Mouse (Mus musculus): Measurements from ENCODE around the gene Fam184b. TPM values are rescaled to one million over a fixed set of nuclear protein-coding genes. Genes with fewer than 3 reads are reported as not detected.

The Fam184b gene
- polyA plus RNA-seq, 1 experiment from 2014 or later, result 14.5 TPM

DNA sequence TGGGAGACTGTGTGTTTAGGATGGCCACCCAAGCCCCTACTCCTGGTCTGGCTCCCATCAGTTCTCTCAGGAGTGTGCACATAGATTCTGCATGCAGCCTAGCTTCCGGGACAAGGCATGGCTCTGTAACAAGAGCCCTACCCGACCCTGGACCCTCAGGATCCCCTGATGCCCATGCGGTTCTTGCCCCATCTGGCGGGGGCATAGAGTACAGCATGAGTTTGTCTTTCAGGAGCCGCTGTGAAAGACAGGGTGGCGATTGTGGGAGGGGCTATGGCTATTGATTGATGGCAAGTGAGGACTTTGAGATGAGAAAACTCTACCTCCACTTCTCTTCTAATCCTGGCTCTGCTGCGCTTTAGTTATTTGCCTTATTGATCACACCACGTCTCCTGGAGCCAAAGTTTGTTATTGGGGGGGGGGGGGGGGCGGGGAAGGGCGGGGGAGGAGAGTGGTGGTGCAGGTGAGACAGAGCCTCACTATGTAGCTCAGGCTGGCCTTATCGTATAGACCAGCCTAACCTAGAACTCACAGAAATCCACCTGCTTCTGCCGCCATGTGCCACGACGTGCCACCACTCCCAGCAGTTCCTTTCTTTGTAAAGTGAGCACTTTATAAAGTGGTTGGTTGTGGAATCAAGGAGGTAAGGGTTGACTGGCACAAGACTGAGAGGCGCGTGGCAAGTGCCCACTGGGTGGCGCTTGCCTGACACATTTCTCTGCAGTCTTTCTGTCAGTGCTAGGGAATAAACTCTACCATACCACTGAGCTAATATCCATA lies 104.9 kb downstream of the Fam184b start:
- Histone ChIP-seq H3K27ac (ENCODE audit: low read depth, low read length) (no peak overlapping the region), H3K4me2 (ENCODE audit: low read length) (no peak overlapping the region), H3K4me3 (ENCODE audit: low read length) (no peak overlapping the region), H3K36me3 (ENCODE audit: control insufficient read depth, insufficient read depth, low read length) (peaks cover 15% of the 10 kb centered on the region), H3K9me3 (ENCODE audit: control insufficient read depth, low read length) (no peaks in the 10 kb centered on the region), H3K27me3 (replicated peaks; ENCODE audit: control insufficient read depth, insufficient read depth, low read length) (no peaks in the 10 kb centered on the region), H3K9ac (ENCODE audit: low read depth, low read length) (no peak overlapping the region), H3K4me1 (ENCODE audit: control insufficient read depth, insufficient read depth, low read depth, low read length) (no peaks in the 10 kb centered on the region)
- ATAC-seq, result peak; percentile 88
- WGBS, result 5% methylated on average over 16 of the region's 17 CpGs

GRCm38 (mm10) chr5:45529696-45530095 lies 109.7 kb downstream of the Fam184b start:
- Histone ChIP-seq H3K27ac (ENCODE audit: low read depth, low read length) (no peak overlapping the region), H3K4me3 (ENCODE audit: low read length) (no peak overlapping the region), H3K9ac (ENCODE audit: low read depth, low read length) (no peak overlapping the region), H3K4me1 (ENCODE audit: control insufficient read depth, insufficient read depth, low read depth, low read length) (no peaks in the 10 kb centered on the region), H3K9me3 (ENCODE audit: control insufficient read depth, low read length) (no peaks in the 10 kb centered on the region), H3K4me2 (ENCODE audit: low read length) (no peak overlapping the region), H3K27me3 (replicated peaks; ENCODE audit: control insufficient read depth, insufficient read depth, low read length) (no peaks in the 10 kb centered on the region), H3K36me3 (ENCODE audit: control insufficient read depth, insufficient read depth, low read length) (peaks cover 46% of the 10 kb centered on the region)
- ATAC-seq, result no peak
- 94% methylated on average over 3 of the region's 3 CpGs for WGBS

- Histone ChIP-seq H3K36me3 (ENCODE audit: control insufficient read depth, insufficient read depth, low read length) (peaks cover 40% of the 10 kb centered on the region), H3K27me3 (replicated peaks; ENCODE audit: control insufficient read depth, insufficient read depth, low read length) (no peaks in the 10 kb centered on the region), H3K9me3 (ENCODE audit: control insufficient read depth, low read length) (no peaks in the 10 kb centered on the region), H3K4me2 (ENCODE audit: low read length) (no peak overlapping the region), H3K27ac (ENCODE audit: low read depth, low read length) (no peak overlapping the region), H3K4me1 (ENCODE audit: control insufficient read depth, insufficient read depth, low read depth, low read length) (peaks cover 10% of the 10 kb centered on the region), H3K9ac (ENCODE audit: low read depth, low read length) (no peak overlapping the region), H3K4me3 (ENCODE audit: low read length) (no peak overlapping the region)
- 93% methylated on average over 4 of the region's 4 CpGs for WGBS
- no peak for ATAC-seq
Measured at GRCm38 (mm10) chr5:45526338-45526737, 113.1 kb downstream of the Fam184b start.

DNA sequence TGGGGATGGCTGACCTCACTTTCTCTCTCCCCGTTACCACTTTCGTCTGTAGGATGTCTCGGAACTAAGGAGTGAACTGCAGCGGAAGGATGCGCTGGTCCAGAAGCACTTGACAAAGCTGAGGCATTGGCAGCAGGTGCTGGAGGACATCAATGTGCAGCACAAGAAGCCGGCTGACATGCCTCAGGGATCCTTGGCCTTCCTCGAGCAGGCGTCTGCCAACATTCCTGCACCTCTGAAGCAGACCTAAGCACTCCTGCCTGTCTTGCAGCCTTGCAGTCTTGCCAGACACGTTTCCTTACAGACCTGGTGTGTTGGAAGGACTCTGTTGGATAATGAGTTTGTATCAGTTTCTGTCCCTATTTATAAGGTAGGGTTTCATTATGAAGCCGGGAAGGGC lies 114.3 kb downstream of the Fam184b start:
- H3K4me3 ChIP-seq (ENCODE audit: low read length), result no peak overlapping the region
- no peak for ATAC-seq
- no peaks in the 10 kb centered on the region for H3K27me3 ChIP-seq (replicated peaks; ENCODE audit: control insufficient read depth, insufficient read depth, low read length)
- no peak overlapping the region for H3K4me2 ChIP-seq (ENCODE audit: low read length)
- 89% methylated on average over 10 of the region's 10 CpGs for WGBS
- no peaks in the 10 kb centered on the region for H3K9me3 ChIP-seq (ENCODE audit: control insufficient read depth, low read length)
- no peak overlapping the region for H3K27ac ChIP-seq (ENCODE audit: low read depth, low read length)
- peaks cover 35% of the 10 kb centered on the region for H3K36me3 ChIP-seq (ENCODE audit: control insufficient read depth, insufficient read depth, low read length)
- H3K4me1 ChIP-seq (ENCODE audit: control insufficient read depth, insufficient read depth, low read depth, low read length), result peaks cover 16% of the 10 kb centered on the region
- H3K9ac ChIP-seq (ENCODE audit: low read depth, low read length), result no peak overlapping the region

DNA sequence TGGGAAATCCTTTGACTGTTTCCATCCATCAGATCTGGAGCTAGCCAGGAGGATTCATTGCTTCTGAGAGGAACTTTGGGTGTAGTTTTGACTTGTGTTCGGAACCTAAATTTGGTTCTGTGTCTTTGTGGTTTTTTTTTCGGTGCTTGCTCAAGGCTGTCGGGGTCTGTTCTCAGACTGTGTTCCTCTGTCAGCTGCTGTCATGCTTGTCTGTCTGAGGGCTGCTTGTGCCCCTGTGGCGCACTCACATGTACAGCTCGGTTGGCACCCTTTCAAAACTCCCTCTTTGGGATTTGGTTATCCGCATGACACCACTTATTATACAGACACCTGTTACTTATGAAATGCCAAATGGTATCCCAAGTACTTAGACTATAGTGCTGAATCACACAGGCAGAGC lies 117.8 kb downstream of the Fam184b start:
- H3K9me3 ChIP-seq (ENCODE audit: control insufficient read depth, low read length), result no peaks in the 10 kb centered on the region
- WGBS, result 88% methylated on average over 6 of the region's 6 CpGs
- ATAC-seq, result no peak
- H3K4me3 ChIP-seq (ENCODE audit: low read length), result peak overlapping the region; percentile 86
- H3K4me2 ChIP-seq (ENCODE audit: low read length), result peak overlapping the region; percentile 98
- H3K27ac ChIP-seq (ENCODE audit: low read depth, low read length), result no peak overlapping the region
- no peaks in the 10 kb centered on the region for H3K27me3 ChIP-seq (replicated peaks; ENCODE audit: control insufficient read depth, insufficient read depth, low read length)
- H3K9ac ChIP-seq (ENCODE audit: low read depth, low read length), result no peak overlapping the region
- H3K36me3 ChIP-seq (ENCODE audit: control insufficient read depth, insufficient read depth, low read length), result peaks cover 11% of the 10 kb centered on the region
- peaks cover 18% of the 10 kb centered on the region for H3K4me1 ChIP-seq (ENCODE audit: control insufficient read depth, insufficient read depth, low read depth, low read length)

GRCm38 (mm10) chr5:45520809-45521110 lies 118.7 kb downstream of the Fam184b start:
- Histone ChIP-seq H3K27me3 (replicated peaks; ENCODE audit: control insufficient read depth, insufficient read depth, low read length) (no peaks in the 10 kb centered on the region), H3K9me3 (ENCODE audit: control insufficient read depth, low read length) (no peaks in the 10 kb centered on the region), H3K27ac (ENCODE audit: low read depth, low read length) (no peak overlapping the region), H3K9ac (ENCODE audit: low read depth, low read length) (peak overlapping the region; percentile 93), H3K4me2 (ENCODE audit: low read length) (peak overlapping the region; percentile 98), H3K4me1 (ENCODE audit: control insufficient read depth, insufficient read depth, low read depth, low read length) (peaks cover 18% of the 10 kb centered on the region), H3K4me3 (ENCODE audit: low read length) (peak overlapping the region; percentile 86), H3K36me3 (ENCODE audit: control insufficient read depth, insufficient read depth, low read length) (peaks cover 5% of the 10 kb centered on the region)
- WGBS, result 3% methylated on average over 5 of the region's 5 CpGs
- ATAC-seq, result no peak

GRCm38 (mm10) chr5:45519960-45520808 lies 119.2 kb downstream of the Fam184b start, which contains the start of gene Med28:
Gene Med28, plus strand, starts transcription at chr5:45520229.
- ATAC-seq, result peak; percentile 98
- H3K9me3 ChIP-seq (ENCODE audit: control insufficient read depth, low read length), result no peaks in the 10 kb centered on the region
- H3K27ac ChIP-seq (ENCODE audit: low read depth, low read length), result peak within 1 kb of the TSS; percentile 89
- H3K4me3 ChIP-seq (ENCODE audit: low read length), result peak within 1 kb of the TSS; percentile 86
- no peaks in the 10 kb centered on the region for H3K27me3 ChIP-seq (replicated peaks; ENCODE audit: control insufficient read depth, insufficient read depth, low read length)
- H3K4me2 ChIP-seq (ENCODE audit: low read length), result peak within 1 kb of the TSS; percentile 98
- peaks cover 18% of the 10 kb centered on the region for H3K4me1 ChIP-seq (ENCODE audit: control insufficient read depth, insufficient read depth, low read depth, low read length)
- 1% methylated on average over 56 of the region's 56 CpGs for WGBS
- H3K36me3 ChIP-seq (ENCODE audit: control insufficient read depth, insufficient read depth, low read length), result peaks cover 1% of the 10 kb centered on the region; the same call in 1 of the 2 replicates
- peak within 1 kb of the TSS; percentile 93 for H3K9ac ChIP-seq (ENCODE audit: low read depth, low read length)

- no peak overlapping the region for H3K4me3 ChIP-seq (ENCODE audit: low read length)
- H3K27me3 ChIP-seq (replicated peaks; ENCODE audit: control insufficient read depth, insufficient read depth, low read length), result no peaks in the 10 kb centered on the region
- ATAC-seq, result no peak
- H3K27ac ChIP-seq (ENCODE audit: low read depth, low read length), result no peak overlapping the region
- H3K9me3 ChIP-seq (ENCODE audit: control insufficient read depth, low read length), result no peaks in the 10 kb centered on the region
- H3K4me1 ChIP-seq (ENCODE audit: control insufficient read depth, insufficient read depth, low read depth, low read length), result peaks cover 2% of the 10 kb centered on the region; the same call in 1 of the 2 replicates
- H3K36me3 ChIP-seq (ENCODE audit: control insufficient read depth, insufficient read depth, low read length), result peaks cover 4% of the 10 kb centered on the region
- H3K9ac ChIP-seq (ENCODE audit: low read depth, low read length), result no peak overlapping the region
- 88% methylated on average over 10 of the region's 10 CpGs for WGBS
- no peak overlapping the region for H3K4me2 ChIP-seq (ENCODE audit: low read length)
Measured at GRCm38 (mm10) chr5:45515151-45515743, 124.2 kb downstream of the Fam184b start.

- Histone ChIP-seq H3K4me3 (ENCODE audit: low read length) (no peak overlapping the region), H3K4me1 (ENCODE audit: control insufficient read depth, insufficient read depth, low read depth, low read length) (peaks cover under 1% of the 10 kb centered on the region; the same call in 1 of the 2 replicates), H3K4me2 (ENCODE audit: low read length) (no peak overlapping the region), H3K9me3 (ENCODE audit: control insufficient read depth, low read length) (no peaks in the 10 kb centered on the region), H3K36me3 (ENCODE audit: control insufficient read depth, insufficient read depth, low read length) (peaks cover 8% of the 10 kb centered on the region), H3K27me3 (replicated peaks; ENCODE audit: control insufficient read depth, insufficient read depth, low read length) (no peaks in the 10 kb centered on the region), H3K9ac (ENCODE audit: low read depth, low read length) (no peak overlapping the region), H3K27ac (ENCODE audit: low read depth, low read length) (no peak overlapping the region)
- ATAC-seq, result no peak
- 82% methylated on average over 1 of the region's 1 CpGs for WGBS
Measured at GRCm38 (mm10) chr5:45514599-45514998, 124.8 kb downstream of the Fam184b start.

Data from hindbrain, embryonic 16.5 days (tissue).